Mouse (Mus musculus): ENCODE results near the gene Zfyve27. TPM values are rescaled to one million over a fixed set of nuclear protein-coding genes. Genes with fewer than 3 reads are reported as not detected.

Zfyve27 gene
- total RNA-seq, 2 experiments from 2014 or later: 26.4 to 34.6 TPM

DNA sequence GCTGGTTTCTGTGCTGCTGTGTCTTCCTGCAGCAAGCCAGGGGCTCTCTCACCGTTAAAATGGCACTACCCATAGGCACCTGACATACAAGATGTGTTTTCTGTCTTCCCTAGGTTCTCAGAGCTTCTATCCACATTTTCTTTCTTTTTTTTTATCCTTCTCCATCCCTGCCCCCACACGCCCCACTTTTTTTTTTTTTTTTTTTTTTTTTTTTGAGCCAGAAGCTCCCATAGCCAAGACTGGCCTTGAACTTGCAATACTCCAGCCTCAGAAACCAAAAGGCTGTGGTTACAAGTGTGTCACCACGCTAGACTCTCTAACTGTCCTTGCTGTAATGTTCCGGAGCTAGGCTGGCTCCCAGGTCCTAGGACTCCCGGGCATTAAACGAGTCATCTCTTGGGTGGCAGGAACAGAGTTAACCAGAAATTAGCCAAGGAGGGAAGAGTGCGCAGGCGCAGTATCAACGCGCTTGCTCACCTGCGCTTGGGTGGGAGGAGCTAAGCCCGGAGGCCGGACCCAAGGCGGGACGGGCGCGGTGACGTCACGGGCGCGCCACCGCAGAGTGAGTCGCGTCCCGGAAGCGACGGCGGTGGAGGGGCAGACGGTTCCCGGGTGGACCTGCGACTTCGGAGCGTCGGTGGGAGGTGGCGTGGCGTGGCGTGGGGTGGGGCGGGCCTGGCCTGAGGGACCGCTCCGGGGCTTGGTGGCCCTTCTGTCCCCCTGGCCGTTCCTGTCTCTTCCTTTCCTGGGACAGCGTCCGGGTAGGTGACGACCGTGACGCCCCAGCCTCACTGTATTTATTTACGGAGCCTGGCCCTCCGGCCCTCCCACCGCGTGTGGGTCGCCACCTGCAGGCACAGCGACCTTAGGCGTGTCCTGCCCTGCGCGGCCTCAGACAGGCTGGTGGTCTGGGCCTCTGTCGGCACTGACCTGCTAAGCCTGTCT lies 6.5 kb downstream of the Zfyve27 start:
- peak; percentile 87 for ATAC-seq (replicated peaks; ENCODE audit: poor library complexity, severe bottlenecking)

GRCm38 (mm10) chr19:42176841-42177240 lies 13.1 kb downstream of the Zfyve27 start:
- ATAC-seq (replicated peaks; ENCODE audit: poor library complexity, severe bottlenecking): peak; percentile 89

- peak; percentile 5; the same call in 1 of the 2 replicates for ATAC-seq (replicated peaks; ENCODE audit: poor library complexity, severe bottlenecking)
Observed at GRCm38 (mm10) chr19:42177461-42177860, 13.7 kb downstream of the Zfyve27 start.

DNA sequence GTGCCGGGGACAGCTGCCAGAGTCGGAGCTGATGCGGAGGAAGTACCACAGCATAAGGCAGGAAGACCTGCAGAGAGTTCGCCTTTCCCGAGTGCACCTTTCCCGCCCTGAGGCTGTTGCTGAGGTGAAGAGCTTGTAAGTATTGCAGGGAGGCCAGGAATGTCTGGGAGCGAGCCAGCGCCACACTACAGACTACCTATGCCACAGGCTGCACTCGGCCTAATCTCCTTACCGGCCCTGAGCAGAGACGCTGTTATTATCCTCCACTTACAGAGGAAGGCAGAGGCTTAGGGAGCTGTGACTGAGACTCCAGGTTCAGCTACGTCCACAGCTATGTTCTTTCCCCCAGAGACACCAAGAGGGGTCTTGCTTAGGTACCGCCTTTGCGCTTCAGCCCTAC lies 15.6 kb downstream of the Zfyve27 start:
- no peak for ATAC-seq (replicated peaks; ENCODE audit: poor library complexity, severe bottlenecking)

GRCm38 (mm10) chr19:42182673-42183072 lies 18.9 kb downstream of the Zfyve27 start:
- ATAC-seq (replicated peaks; ENCODE audit: poor library complexity, severe bottlenecking): no peak

DNA sequence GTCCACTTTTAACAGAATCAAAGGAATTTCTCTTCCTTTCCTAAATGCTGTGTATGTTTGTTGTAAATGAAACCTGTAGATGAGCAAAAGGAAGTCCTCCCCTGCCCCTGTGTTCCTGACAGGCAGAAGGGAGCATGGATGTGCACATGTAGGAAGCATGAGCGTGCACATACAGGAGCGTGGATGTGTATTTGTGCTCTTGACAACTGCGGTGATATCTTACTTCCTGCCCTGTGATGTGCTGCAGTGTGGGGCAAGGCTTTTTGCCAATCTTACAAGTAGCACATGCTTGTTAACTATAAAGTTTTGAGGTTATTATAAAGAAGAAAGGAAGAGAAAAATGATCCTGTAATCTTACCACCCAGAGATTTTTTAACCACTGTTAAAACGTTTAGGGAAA lies 26.0 kb downstream of the Zfyve27 start:
- ATAC-seq (replicated peaks; ENCODE audit: poor library complexity, severe bottlenecking): no peak

- ATAC-seq (replicated peaks; ENCODE audit: poor library complexity, severe bottlenecking): peak; percentile 67
Observed at GRCm38 (mm10) chr19:42190494-42190893, 26.7 kb downstream of the Zfyve27 start.

DNA sequence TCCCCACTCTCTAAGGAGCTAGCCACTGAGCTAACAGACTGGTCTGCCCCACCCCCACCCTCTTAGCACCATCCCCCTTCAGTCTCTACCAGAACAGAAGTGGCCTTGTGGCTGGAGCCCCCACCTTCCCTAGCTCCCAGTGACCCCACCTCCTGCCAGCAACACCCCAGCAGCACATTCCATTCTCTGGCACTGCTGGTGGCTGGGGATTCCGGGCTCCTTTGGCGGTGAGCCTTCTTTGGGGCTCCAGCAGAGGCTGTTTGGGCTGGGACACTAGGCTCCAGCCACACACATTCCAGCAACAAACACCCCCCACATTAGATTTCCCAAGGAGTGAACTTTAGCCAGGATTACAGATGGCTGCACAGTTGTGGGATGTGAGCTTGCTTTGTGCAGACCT lies 29.6 kb downstream of the Zfyve27 start:
- ATAC-seq (replicated peaks; ENCODE audit: poor library complexity, severe bottlenecking): no peak

GRCm38 (mm10) chr19:42196378-42196777 lies 32.6 kb downstream of the Zfyve27 start:
- no peak for ATAC-seq (replicated peaks; ENCODE audit: poor library complexity, severe bottlenecking)

DNA sequence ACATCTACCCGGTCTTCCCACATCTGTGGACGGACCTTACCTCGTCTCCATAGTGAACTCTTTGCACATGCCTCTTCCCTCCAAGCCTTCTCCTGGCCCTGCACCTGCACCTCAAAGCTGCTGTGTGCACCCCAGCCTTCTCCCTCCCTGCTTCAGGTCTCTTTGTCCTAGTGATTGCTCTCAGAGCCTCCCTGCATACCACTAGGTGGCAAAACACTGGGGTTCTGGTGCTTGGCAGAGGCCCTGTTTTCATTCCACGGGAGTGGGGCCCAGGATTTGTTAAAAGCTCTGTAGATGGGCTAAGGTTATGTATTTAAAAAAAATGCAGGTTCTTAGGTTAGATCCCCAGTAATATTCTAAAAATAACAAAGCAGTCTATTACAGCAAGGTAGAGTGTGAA lies 33.3 kb downstream of the Zfyve27 start:
- ATAC-seq (replicated peaks; ENCODE audit: poor library complexity, severe bottlenecking): no peak

- no peak for ATAC-seq (replicated peaks; ENCODE audit: poor library complexity, severe bottlenecking)
Observed at GRCm38 (mm10) chr19:42198026-42198425, 34.3 kb downstream of the Zfyve27 start.

DNA sequence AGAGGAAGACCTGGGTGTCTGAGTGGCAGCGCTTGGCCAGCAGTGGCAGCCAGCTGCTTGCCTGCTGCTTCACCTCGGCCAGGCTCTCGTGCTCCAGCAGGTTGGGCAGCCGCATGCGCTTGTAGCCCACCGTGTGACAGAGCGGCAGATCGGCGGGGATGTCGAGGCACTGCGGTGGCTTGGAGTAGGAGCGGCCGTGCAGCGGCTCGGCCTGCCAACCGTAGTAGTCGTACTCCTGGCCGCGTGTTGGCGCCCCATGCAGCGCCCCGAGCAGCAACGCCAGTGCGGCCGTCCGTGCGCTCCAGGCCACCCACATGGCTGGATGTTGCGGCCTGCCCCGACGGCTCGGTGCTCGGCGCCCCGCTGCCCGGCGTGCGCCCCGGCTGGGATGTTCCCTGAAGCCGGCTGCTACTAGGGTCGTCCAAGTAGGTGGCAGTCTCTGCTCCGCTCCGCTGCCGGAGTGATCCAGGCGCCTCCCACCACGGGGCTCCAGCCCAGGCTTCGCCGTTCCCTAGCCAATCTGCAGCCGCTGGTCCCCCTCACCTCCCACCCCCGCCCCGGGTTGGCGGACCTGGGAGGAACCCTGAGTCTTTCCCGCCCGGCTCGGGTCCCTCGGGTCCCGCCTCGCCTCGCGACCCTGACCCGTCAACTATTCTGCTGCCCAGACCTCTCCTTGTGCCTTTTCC lies 38.1 kb downstream of the Zfyve27 start, which contains the start of gene Sfrp5:
Gene Sfrp5, minus strand, starts transcription at position 557 of the 686 bp plus-strand sequence.
- peak; percentile 28 for ATAC-seq (replicated peaks; ENCODE audit: poor library complexity, severe bottlenecking)

- no peak for ATAC-seq (replicated peaks; ENCODE audit: poor library complexity, severe bottlenecking)
Observed at GRCm38 (mm10) chr19:42202467-42202866, 38.7 kb downstream of the Zfyve27 start.

- ATAC-seq (replicated peaks; ENCODE audit: poor library complexity, severe bottlenecking): no peak
Observed at GRCm38 (mm10) chr19:42204306-42204705, 40.6 kb downstream of the Zfyve27 start.

DNA sequence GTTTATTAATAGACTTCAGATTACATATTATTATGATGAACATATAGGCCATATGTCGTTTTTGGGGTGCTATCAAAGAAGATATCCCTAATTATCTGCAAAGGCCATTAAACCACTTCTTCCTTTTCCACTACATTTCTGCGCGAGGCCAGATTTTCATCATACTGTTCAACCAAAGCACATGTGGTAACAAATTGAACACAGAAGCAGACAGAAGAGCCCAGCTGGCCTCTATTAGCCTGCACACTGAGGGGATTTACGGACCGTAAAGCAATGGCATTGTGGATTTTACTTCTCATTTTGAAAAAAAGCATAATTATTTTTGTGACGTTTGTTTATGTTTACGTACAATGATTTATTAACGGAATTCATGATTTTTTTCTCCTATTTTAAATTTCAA lies 41.5 kb downstream of the Zfyve27 start:
- ATAC-seq (replicated peaks; ENCODE audit: poor library complexity, severe bottlenecking): no peak

DNA sequence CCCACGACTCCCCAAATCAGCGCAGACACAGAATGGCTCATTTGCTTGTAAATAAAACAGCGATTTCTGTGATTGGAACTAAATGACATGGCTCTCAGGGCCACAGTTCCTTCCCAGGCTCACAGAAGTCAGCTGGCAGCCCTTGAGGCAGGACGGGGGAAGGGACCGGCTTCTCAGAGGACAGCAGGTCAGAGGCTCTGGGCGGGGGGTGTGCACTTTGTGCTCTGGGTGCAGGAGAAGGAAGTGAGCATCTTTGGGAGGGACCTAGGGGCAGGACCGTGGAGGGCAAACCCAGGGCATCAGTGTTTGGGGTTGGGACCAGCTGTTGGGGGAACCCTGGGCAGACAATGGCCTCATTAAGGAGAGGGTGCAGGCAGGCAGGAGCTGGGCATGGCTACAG lies 45.7 kb downstream of the Zfyve27 start:
- no peak for ATAC-seq (replicated peaks; ENCODE audit: poor library complexity, severe bottlenecking)

- ATAC-seq (replicated peaks; ENCODE audit: poor library complexity, severe bottlenecking): no peak
Observed at GRCm38 (mm10) chr19:42209976-42210375, 46.2 kb downstream of the Zfyve27 start.

DNA sequence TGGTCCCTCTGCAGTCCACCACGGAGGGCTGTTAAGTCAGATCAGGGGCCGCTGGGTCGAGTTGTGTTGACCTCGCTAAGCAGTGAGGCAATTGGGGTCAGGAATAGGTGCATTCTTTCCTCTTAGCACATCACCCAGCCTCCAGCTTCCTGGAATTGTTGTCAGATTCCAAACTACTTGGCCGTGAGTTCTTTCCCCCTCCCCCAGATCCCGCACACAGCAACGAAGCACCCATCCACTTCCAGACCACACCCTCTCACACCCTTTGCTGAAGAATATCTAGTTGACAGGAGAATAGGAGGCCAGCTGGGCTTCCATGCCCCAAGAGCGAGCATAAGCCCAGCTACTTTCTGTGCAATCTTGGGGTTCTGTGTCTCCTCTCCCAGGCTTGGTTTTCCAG lies 48.2 kb downstream of the Zfyve27 start:
- no peak for ATAC-seq (replicated peaks; ENCODE audit: poor library complexity, severe bottlenecking)

GRCm38 (mm10) chr19:42214601-42215000 lies 50.9 kb downstream of the Zfyve27 start:
- no peak for ATAC-seq (replicated peaks; ENCODE audit: poor library complexity, severe bottlenecking)

- no peak for ATAC-seq (replicated peaks; ENCODE audit: poor library complexity, severe bottlenecking)
Observed at GRCm38 (mm10) chr19:42216699-42217373, 53.1 kb downstream of the Zfyve27 start.

DNA sequence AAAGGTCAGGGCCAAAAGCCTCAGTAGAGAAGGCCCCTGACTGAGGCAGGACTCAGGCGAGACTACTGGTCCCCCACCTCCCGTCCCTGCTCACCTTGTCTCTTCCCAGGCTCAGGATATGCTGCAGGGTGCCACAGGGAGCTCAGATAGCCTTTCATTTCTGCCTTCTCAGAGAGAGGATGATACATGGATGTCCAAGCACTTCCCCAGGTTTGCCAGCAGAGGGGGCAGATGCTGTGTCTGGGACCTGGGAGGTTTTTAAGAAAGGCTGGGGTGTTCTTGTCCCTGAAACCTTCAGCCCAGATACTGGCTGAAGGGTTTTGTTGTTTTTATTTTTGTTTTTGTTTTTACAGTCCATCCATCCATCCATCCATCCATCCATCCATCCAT lies 53.6 kb downstream of the Zfyve27 start:
- ATAC-seq (replicated peaks; ENCODE audit: poor library complexity, severe bottlenecking): peak; percentile 53; the same call in 1 of the 2 replicates

Measured in granulocyte monocyte progenitor cell, adult 5-6 weeks (primary cell).